Mouse (Mus musculus): Measurements from ENCODE around the gene Tmem150c. TPM values are rescaled to one million over a fixed set of nuclear protein-coding genes. Genes with fewer than 3 reads are reported as not detected.

Gene Tmem150c
- polyA plus RNA-seq, 1 experiment, result 23.2 TPM

- peak; percentile 68 for DNase-seq (ENCODE audit: low read depth)
- TF ChIP-seq POLR2A (IDR thresholded peaks at IDR 0.05; ENCODE audit: borderline replicate concordance, extremely low read depth, insufficient read depth, insufficient read length, poor library complexity, severe bottlenecking) (no peak), CTCF (IDR thresholded peaks at IDR 0.05; ENCODE audit: borderline replicate concordance, extremely low read depth, insufficient read depth, insufficient read length) (no peak)
Measured at GRCm38 (mm10) chr5:100187035-100187901, 27.7 kb upstream of the Tmem150c start.

GRCm38 (mm10) chr5:100186618-100187017 is 27.0 kb upstream of the Tmem150c start:
- TF ChIP-seq CTCF (IDR thresholded peaks at IDR 0.05; ENCODE audit: borderline replicate concordance, extremely low read depth, insufficient read depth, insufficient read length) (no peak), POLR2A (IDR thresholded peaks at IDR 0.05; ENCODE audit: borderline replicate concordance, extremely low read depth, insufficient read depth, insufficient read length, poor library complexity, severe bottlenecking) (no peak)
- DNase-seq (ENCODE audit: low read depth), result no peak

- no peak for DNase-seq (ENCODE audit: low read depth)
- TF ChIP-seq CTCF (IDR thresholded peaks at IDR 0.05; ENCODE audit: borderline replicate concordance, extremely low read depth, insufficient read depth, insufficient read length), result no peak
Measured at GRCm38 (mm10) chr5:100185895-100186294, 26.3 kb upstream of the Tmem150c start.

- DNase-seq (ENCODE audit: low read depth), result no peak
- TF ChIP-seq CTCF (IDR thresholded peaks at IDR 0.05; ENCODE audit: borderline replicate concordance, extremely low read depth, insufficient read depth, insufficient read length) (no peak), POLR2A (IDR thresholded peaks at IDR 0.05; ENCODE audit: borderline replicate concordance, extremely low read depth, insufficient read depth, insufficient read length, poor library complexity, severe bottlenecking) (no peak)
Measured at GRCm38 (mm10) chr5:100181011-100181410, 21.4 kb upstream of the Tmem150c start.

GRCm38 (mm10) chr5:100178781-100179165 is 19.2 kb upstream of the Tmem150c start:
- DNase-seq (ENCODE audit: low read depth), result peak; percentile 50
- TF ChIP-seq POLR2A (IDR thresholded peaks at IDR 0.05; ENCODE audit: borderline replicate concordance, extremely low read depth, insufficient read depth, insufficient read length, poor library complexity, severe bottlenecking), result no peak
- no peak for TF ChIP-seq CTCF (IDR thresholded peaks at IDR 0.05; ENCODE audit: borderline replicate concordance, extremely low read depth, insufficient read depth, insufficient read length)

- DNase-seq (ENCODE audit: low read depth), result peak; percentile 98
- TF ChIP-seq POLR2A (IDR thresholded peaks at IDR 0.05; ENCODE audit: borderline replicate concordance, extremely low read depth, insufficient read depth, insufficient read length, poor library complexity, severe bottlenecking) (no peak), CTCF (IDR thresholded peaks at IDR 0.05; ENCODE audit: borderline replicate concordance, extremely low read depth, insufficient read depth, insufficient read length) (no peak)
Measured at GRCm38 (mm10) chr5:100178122-100178780, 18.6 kb upstream of the Tmem150c start.

GRCm38 (mm10) chr5:100177547-100177946 is 17.9 kb upstream of the Tmem150c start:
- TF ChIP-seq CTCF (IDR thresholded peaks at IDR 0.05; ENCODE audit: borderline replicate concordance, extremely low read depth, insufficient read depth, insufficient read length) (no peak), POLR2A (IDR thresholded peaks at IDR 0.05; ENCODE audit: borderline replicate concordance, extremely low read depth, insufficient read depth, insufficient read length, poor library complexity, severe bottlenecking) (no peak)
- peak; percentile 56 for DNase-seq (ENCODE audit: low read depth)

- TF ChIP-seq POLR2A (IDR thresholded peaks at IDR 0.05; ENCODE audit: borderline replicate concordance, extremely low read depth, insufficient read depth, insufficient read length, poor library complexity, severe bottlenecking), result no peak
- TF ChIP-seq CTCF (IDR thresholded peaks at IDR 0.05; ENCODE audit: borderline replicate concordance, extremely low read depth, insufficient read depth, insufficient read length), result no peak
- peak; percentile 66 for DNase-seq (ENCODE audit: low read depth)
Measured at GRCm38 (mm10) chr5:100176096-100176495, 16.5 kb upstream of the Tmem150c start.

- DNase-seq (ENCODE audit: low read depth), result peak; percentile 73
- TF ChIP-seq CTCF (IDR thresholded peaks at IDR 0.05; ENCODE audit: borderline replicate concordance, extremely low read depth, insufficient read depth, insufficient read length) (no peak), POLR2A (IDR thresholded peaks at IDR 0.05; ENCODE audit: borderline replicate concordance, extremely low read depth, insufficient read depth, insufficient read length, poor library complexity, severe bottlenecking) (no peak)
Measured at GRCm38 (mm10) chr5:100175582-100175981, 16.0 kb upstream of the Tmem150c start.

GRCm38 (mm10) chr5:100172104-100172503 is 12.5 kb upstream of the Tmem150c start:
- no peak for TF ChIP-seq POLR2A (IDR thresholded peaks at IDR 0.05; ENCODE audit: borderline replicate concordance, extremely low read depth, insufficient read depth, insufficient read length, poor library complexity, severe bottlenecking)
- no peak for TF ChIP-seq CTCF (IDR thresholded peaks at IDR 0.05; ENCODE audit: borderline replicate concordance, extremely low read depth, insufficient read depth, insufficient read length)
- DNase-seq (ENCODE audit: low read depth), result peak; percentile 73

GRCm38 (mm10) chr5:100166591-100167491 is 7.2 kb upstream of the Tmem150c start:
- TF ChIP-seq POLR2A (IDR thresholded peaks at IDR 0.05; ENCODE audit: borderline replicate concordance, extremely low read depth, insufficient read depth, insufficient read length, poor library complexity, severe bottlenecking) (no peak), CTCF (IDR thresholded peaks at IDR 0.05; ENCODE audit: borderline replicate concordance, extremely low read depth, insufficient read depth, insufficient read length) (peak; percentile 72)

More at GRCm38 (mm10) chr5:100166591-100167491, 7.2 kb upstream of the Tmem150c start:
- no peak for DNase-seq (ENCODE audit: low read depth)

All from brain, embryonic 14.5 days (tissue).